Mouse (Mus musculus) yolk sac, embryonic 10.5 days (tissue): ENCODE measurements around the gene Urm1.
A peak's percentile ranks its signal among the peaks of the same experiment; 100 is the strongest.

Experiments
- DNase-seq: peaks from one replicate; pipeline ENCODE4 v3.0.0-alpha.2; 2017; ENCODE audit warnings: low spot score

Urm1 gene

DNA sequence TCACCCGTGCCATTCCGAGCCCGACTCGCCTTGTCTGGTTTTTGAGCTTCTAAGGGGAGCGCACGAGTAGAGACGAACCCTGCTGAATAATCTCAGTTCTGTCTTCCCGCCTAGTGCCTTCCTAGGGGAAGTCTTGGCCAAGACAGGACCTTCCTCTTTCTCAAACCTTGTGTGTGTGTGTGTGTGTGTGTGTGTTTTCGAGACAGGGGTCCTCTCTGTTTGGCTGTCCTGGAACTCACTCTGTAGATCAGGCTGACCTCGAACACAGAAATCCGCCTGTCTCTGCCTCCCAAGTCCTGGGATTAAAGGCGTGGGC is 7.8 kb downstream of the Urm1 start:
- DNase-seq = no peak

DNA sequence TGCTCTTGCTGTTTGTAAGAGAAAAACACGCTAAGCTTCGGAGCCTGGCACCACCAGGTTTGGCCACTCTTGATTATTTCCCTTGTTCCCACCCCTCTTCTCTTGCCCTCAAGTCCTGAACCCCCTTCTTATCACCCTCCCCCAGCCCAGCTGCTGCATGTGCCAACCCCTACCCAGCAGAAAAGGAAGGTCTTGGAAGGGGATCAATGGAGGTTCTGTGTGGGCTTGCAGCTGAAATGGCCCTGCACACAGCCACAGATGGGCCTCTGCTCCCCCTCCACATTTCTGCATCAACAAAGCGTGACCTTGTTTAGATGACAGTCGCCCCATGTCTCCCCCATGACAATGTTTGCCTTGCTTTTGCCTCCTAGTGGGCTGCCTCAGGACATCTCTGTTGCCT is 11.2 kb downstream of the Urm1 start:
- DNase-seq = no peak

DNA sequence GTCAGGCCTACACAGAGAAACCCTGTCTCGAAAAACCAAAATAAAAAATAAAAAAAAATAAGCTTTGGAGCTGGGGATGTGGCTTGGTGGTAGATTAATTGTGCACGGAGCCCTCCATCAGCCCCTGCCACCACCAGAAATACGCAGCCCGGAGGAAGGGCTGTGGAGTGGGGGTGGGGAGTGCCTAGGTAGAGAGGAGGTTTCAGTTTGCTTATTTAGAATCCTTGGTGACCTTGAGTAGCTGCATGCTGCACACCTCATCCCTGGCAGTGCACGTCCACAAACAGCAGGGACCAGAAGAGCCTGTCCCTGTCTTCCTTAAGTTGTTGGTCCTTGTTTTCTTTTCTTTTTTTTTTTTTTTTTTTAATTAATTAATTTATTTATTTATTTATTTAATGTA is 13.9 kb downstream of the Urm1 start:
- DNase-seq = no peak

DNA sequence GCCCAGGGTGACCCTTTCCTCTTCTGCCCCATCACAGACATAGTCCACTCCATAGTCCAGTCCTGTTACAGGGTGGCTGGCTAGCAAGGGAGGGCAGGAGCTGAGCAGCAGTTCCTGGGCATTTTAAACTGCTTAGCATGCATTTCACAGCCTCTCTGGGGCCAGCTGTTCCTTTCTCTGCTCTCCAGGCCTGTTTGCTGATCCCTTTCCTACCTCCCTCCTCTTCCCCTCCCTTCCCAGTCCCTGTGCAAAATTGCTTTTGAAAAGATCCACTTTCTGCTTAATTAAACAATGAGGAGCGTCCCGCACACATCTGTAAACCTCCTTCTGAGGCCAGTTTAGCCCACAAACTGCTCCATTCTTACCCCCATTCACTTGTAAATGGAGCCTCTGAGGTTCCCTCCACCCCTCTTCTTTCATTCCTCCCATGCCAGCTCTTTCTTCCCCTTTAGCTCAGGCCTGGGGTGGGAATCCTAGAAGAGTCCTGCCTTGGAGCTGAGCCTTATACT is 15.6 kb downstream of the Urm1 start:
- no peak for DNase-seq

DNA sequence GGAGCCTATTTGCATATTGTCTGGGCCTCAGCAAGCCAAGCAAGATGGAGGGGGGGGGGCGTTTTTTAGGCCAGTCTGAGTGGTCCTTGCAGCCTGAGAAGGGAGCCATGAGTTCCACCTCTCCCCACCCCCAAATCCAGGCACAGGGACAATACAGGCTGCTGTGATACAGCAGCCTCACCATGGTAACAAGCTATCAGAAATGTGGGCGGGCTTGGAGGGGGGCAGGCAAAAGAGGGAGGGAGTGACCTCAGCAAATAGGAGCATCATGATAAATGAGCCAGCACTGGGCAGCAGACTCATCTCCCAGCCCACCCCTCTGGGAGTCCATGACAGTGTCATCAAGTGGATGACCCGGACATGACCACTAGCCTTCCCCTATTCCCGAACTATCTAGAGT is 19.6 kb downstream of the Urm1 start:
- no peak for DNase-seq

DNA sequence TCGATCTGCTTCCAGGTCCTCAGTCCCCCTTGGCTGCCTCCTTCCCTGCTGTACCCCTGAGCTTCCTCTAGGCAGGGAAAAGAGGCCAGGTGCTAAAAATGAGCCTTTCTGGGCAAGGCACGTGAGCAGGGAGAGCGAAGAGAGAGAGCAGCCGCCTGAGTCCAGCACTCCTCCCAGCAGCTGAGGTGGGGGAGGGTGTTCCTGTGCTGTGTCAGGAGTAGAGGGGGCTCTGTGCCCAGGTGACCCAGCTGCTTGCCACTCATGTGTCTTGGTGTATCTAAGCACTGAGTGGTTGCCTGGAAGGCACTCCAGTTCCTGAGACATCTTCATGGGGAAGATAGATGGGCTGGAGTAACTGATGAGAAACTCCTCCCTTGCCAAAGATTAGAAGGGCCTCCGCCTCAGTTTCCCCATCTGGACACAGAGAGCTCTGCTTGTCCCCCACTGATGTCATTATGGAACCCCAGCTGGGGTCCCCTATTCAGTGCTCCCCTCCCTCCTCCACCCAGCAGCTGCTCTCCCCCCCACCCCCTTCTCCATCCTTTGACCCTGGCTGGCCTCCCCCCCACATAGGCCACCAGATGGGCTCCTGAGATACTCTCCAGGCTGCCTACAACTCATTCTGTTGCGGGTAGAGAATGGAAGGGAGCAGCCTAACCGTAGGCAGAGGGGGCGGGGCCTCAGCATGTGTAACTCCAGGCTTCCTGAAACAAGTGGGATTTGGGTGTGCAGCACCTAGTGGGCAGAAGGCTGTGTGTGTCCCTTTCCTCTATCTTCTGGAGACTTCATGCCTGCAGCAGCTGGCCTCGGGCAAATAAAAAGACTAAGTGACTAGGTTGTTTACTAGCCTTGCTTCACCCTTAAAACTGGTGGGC is 23.6 kb downstream of the Urm1 start:
- no peak for DNase-seq

DNA sequence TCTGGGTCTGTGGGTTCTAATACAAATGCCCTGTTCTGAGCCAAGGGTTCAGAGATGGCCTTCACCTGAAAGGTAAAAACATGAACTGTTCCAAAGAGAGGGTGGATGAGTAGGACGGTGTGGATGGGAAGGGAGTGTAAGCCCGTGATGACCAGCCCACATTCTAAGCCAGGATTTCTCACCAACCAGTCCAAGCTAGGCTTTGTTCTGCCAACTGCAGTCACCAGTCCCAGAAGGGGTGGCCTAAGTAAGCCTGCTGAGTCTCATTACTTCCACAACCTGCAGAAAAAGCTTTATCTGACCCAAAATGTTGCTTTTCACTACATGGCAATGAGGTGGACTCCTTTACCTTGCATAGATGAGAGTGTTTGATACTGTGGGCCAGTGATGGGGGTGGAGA is 24.2 kb downstream of the Urm1 start:
- DNase-seq = no peak

DNA sequence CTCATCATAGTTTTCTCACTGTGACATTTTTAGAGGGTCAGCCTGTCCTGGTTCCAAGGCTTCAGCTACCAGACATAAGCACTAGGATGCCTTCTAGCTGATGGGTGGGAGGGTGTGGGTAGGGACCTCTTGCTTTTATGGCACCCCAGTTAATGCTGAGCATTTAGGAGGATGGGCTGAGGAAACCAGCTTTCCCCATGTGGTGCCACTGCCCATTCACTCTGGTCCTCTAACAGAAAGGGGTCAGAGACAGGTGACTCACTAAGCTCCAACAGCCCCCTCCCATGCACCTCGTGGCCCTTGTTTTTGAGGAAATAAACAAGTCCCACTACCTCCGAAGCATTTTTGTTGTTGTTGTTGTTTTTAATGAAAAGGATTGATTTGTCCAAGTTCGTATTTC is 24.8 kb downstream of the Urm1 start:
- DNase-seq = no peak

DNA sequence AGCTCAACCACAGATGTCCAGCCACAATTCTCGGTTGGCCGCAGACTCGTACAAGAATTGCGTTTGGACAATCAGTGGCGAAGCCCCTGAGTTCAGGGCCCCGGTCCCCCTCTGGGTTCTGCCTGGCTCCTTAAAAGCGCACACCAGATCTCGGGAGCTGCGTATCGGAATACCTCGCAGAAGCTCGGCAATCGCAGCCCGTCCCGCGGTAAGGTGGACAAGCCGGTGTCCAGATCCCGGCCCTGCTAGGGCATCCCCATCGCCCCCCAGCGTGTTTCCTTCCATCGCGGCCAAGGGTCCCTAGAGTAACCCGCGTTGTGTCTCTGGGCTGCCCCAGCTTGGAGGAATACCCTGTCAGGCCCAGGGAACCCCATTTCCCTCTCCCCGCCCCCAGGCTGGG is 25.8 kb downstream of the Urm1 start:
- no peak for DNase-seq

DNA sequence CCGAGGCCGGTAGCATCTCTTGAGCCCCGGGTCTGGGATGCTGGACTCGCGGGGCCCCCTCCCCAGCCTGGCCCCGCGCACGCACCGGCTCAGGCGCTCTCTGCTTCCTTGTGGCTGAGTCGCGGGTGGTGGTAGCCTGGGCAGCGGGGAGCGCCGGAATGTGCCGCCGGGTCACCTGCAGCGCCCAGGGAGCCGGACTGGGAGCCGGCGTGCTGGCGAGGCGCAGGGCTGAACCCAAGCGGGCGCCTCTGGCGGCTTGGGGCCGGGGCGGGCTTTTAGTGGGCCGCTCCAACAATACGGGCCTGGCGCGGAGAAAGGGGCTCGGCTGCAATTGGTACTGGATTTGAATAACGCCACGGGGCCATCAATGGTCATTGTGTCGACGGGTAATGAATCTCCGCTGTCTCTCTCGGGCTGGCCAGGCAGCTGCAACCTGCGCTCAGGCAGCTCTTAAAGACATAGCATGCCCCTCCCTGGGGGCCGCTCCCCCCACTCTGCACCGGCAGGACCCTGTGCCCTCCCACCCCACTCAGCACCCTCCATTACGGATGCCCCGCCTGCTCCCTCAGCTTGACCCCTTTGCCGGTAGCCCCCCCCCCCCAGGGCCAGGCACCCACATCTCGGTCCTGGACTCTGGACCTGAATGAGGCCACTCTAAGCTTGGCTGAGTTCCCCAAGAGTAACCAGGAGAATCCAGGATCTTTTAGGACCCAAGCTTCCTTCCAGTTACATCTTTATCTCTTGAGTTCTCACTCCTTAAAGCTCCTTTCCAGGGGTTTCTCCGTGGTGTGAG is 26.4 kb downstream of the Urm1 start:
- DNase-seq = peak; percentile 23

DNA sequence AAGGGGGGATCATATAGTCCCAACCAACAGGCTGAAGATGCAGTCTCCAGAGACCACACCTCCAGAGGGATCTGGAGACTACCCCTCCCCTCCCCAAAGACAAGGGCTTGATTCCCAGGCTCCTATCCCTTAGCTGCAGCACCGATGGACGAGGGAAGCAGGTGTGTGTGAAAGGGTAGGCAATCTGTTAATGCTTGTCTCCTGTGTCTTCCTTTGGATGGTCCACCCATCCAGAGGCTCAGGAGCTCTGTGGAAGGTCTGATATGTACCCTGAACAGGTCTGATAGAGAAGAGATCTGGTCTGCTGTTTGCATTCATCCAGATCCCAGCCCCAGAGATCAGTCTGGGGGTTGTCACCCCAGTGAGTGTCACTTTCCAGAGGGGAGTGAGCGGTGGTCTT is 27.0 kb downstream of the Urm1 start:
- no peak for DNase-seq

DNA sequence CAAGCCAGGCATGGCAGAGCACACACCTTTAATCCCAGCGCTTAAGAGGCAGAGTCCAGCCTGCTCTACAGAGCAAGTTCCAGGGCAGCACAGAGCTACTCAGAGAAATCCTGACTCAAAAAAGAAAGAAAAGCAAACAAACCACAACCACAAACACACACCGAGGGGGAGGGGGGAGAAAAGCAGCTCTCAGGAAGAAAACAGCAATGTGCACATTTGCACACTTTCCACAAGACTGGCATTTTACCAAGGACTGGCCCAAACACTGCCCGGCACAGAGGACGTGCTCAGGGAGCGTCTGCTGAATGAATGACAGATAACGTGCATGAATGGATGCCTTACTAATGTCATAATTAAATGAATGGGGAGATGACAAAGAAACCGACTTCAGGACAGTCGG is 29.2 kb downstream of the Urm1 start:
- no peak for DNase-seq

DNA sequence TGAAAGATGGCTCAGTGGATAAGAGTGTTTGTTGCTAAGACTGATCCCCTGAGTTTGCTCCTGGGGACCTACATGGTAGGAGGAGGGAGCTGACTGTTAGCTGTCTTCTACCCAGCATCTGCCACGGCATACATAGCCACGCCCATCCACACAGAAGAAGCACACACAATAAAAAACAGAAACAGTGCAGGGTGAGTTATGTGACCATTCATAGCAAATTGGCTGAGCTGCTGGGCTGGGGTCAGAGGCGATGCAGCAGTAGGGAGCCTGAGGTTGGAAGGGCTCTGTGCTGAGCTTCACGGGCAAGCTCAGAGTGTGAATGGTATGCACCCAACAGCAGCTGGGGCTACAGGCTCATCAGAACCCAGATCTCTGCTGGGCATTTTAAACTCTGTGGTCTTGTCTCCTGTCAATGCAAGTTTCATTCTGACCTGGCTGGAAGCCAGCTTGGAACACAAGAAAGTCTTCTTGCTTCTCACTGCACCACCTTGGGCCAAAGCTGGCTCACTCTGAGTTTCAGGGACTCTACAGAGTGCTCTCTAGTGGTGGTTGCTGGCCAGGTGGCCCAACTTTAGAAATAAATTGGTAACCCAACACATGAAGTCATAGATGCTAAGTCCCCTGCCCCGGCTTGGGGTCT is 30.1 kb downstream of the Urm1 start:
- no peak for DNase-seq

DNA sequence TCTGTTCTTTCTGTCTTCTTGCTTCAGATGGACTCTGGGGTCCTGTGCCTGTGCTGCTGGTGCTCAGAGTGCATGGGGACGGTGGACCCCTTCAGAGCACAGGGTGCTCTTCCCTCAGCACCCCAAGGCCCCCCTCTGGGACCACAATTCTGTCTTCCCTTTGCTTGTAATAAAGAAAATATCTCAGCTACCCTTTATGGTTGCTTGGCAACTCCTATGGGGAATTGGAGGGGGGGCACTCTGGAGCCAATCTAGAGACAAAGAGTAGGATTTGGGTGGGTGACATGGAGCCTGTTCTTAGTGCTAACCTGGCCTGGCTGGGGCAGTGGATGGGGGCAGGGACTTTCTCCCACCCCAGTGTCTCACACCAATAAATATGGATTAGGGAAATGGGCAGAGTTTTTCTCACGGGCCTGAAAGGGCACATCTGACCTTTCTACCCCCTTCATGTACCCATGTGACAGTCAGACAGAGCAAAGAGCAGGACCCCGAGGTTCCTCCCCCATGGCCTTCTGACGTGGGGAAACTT is 33.1 kb downstream of the Urm1 start:
- DNase-seq = no peak

DNA sequence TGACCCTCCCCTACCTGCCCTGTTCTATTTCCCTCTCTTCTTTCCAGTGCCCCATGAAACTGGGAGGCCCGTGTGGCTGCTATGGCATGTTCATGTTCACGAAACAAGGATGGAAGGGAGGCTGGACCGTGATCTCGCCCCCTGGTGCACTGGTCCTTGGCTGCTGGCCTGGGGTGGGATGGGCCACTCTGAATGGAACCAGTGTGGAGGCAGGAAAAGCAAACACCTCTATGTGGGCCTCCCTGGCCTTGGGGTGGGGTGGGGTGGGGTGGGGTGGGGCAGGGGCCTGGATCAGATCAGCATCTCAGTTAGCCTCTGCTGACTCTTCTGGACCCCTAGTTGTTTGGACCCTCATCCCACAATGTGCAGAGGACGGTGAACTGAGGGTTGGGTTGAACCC is 33.9 kb downstream of the Urm1 start:
- DNase-seq = no peak

DNA sequence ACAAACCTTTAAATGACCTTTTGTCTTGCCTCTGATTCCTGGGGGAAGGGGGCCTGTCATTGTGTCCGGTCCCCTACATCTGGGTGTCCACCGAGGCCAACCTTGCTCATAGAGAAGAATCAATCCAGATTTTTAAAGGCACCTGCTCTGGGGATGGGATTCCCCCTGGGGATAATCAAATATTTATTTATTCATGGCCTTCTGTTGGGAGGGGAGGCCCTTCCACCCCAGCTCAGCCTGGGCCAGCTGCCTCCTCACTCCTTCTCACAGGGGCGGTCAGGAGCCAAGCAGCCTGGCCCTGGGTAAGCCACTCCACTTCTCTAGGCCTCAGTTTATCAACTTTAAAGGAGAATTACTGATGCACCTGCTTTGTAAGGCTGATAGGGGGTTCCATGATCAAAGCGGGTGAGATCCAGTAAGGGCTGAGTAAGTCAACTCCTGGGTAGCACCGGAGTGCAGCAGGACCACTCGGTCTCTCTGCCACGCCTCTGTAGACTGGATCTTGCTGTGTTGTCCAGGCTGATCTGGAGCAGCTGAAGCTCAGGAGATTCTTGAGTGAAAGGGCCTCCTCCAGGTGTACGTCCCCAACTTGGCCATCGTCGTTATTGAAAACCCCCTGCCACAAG is 35.8 kb downstream of the Urm1 start:
- no peak for DNase-seq

DNA sequence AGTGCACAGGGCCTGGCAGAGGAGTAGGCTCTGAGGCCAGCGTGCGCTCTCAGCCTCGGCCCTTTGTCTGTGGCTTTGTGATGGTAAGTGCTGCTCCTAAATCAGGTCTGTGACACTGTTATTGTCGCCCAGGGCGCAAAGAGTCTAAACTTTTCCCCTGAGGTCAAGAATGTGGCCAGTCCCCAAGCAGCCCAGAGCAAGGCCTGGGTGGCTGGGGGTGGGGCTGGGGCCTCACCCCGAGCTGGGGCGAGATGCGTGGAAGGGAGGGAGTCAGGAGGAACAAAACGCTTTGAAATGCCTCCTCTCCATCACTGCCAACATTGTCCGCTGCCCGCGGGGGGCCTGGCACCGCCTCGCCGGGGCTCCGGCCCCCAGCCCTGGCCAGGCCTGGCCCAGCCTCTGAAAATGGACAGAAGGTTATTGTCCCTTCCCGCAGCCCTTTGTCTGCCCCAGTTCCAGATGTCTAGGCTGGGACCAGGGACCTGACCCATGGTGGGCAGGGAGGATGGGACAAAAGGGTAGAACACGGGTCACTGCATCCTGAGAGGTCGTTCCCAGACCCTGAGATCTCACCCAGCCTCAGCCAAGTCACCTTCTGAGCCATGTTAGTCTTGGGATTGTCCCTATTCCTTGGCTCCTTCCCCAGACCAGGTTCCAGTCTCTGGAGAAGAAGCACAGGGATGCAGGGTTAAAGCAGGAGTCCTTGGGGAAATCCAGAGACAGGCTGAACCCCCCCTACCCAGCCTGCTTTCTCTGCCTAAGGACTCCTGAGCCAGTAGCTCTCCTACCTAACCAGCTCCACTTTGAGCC is 36.8 kb downstream of the Urm1 start:
- no peak for DNase-seq

DNA sequence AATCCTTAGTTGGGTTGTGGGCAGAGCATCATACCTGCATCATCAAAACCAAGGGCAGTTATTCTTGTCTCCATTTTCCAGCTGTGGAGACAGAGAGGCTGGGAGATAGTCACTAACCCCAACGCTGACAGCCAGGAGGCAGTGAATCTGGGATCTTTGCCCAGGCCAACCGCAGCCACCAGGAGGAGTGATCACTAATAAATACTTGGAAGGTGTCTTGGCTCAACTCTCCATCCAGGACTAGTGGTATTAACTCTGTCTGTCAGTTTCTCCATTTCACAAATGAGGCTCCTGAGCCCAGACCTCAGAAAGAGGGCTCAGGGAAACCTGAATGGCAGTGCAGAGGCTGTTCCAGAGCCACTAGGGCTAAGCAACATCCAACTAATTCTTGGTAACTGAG is 37.5 kb downstream of the Urm1 start:
- no peak for DNase-seq

DNA sequence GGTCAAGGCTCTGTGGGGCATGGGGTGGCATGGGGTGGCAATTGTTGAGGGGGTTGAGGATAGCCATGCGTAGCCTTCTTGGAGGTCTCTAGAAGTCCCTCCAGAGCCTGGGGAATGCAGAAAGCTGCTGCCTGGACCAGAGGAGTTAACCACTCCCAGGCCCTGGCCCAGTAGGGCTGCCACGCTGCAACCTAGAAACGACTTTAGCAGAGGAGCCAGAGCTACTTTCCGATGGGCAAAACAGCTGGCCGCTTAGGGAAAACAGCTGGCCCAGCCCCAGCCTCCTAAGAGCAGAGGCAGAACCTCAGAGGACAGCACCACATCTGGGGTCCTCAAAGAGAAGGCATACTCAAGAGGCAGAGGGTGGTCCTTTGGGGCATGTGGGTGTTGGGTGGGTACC is 38.1 kb downstream of the Urm1 start:
- no peak for DNase-seq

DNA sequence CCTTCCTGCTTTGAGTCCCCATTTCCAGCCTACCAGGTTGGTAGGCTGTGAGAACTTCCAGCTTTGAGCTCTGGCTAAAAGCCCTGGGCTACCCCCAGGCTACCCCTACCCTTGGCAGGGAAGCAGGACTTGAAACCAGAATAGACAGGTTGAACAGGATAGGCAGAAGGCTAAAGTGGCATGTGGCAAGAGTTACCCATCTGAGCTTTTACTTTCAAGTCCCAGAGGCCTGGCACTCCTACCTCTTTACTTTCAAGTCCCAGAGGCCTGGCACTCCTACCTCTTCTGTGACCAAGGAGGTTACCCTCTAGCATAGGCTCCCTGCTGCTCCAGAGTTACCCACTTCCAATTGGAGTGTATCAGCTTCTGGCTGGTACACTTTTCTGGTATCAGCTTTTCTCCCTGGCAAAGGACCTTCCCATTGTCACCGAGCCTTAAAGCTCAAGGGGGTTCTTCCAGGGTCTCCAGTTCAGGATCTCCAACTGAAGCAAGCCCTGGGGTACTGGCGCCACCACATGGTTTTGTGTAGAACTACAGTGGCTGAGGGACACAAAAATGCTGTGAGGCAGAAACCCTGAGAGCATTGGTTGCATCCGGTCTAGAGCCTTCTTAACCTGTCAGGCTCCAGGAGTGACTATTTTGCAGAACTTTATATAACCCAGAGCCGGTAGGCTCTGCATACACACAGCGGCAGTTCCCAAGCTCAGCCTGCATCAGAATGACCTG is 39.0 kb downstream of the Urm1 start:
- peak; percentile 36 for DNase-seq

DNA sequence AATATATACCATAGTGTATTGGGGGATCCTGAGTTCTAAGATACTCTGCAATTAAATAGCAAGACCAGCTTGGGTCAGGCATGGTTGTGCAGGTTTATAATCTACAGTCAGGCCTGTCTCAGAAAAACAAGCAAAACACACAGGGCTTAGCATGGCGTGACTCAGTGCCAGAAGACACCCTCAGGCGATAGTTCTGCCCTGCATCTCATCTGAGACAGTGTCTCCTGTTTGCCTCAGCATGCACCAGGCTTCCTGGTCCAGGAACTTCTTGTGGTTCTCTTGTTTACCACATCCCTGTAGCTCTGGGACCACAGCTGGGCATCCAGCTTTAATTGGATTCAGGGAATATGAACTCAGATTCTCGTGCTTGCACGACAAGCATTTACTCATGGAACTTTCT is 45.2 kb downstream of the Urm1 start:
- DNase-seq = no peak
